Mouse (Mus musculus): ENCODE measurements around the gene Syce2. TPM values are rescaled to one million over a fixed set of nuclear protein-coding genes. Genes with fewer than 3 reads are reported as not detected.

Gene Syce2
- polyA plus RNA-seq, 1 experiment from 2014 or later = 23.0 TPM

- H3K4me3 ChIP-seq = peak overlapping the region; percentile 79
- ATAC-seq (replicated peaks; ENCODE audit: insufficient number of reproducible peaks, insufficient read depth, low FRiP score, low read depth) = no peak
- 11% methylated on average over 12 of the region's 12 CpGs for WGBS
Measured at GRCm38 (mm10) chr8:84845355-84846093, 26.4 kb upstream of the Syce2 start.

DNA sequence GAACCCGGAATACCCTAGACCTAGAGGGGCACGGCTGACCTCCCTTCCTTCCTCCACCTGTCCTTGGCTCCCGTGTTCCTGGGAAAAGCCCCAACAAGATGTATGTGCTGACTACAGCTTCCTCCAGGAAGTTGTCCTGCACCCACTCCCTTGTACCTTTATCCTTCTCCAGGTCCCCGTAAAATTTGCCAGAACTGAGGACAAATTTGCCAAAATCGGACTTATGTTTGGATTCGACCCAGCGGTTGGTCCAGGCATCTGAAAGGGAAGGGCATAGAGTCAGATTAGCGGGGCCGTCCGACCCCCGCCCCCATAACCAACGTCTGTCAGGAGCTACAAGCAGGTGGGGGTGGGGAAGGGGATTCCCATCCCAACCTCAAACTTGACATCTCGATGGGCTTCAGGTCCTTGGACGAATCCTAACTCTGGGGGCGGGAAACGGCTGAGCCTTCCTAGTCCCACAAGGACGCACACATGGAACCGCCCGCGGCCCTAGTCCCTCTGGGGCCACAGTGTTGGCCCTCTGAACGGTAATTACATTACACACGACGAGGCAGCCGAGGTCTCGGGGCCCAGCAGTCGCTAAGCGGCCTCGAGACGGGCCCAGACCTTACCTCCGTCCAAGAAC, 25.7 kb upstream of the Syce2 start:
- H3K4me3 ChIP-seq = peak overlapping the region; percentile 79
- under 1% methylated on average over 30 of the region's 30 CpGs for WGBS
- H3K36me3 ChIP-seq = peaks cover 39% of the 10 kb centered on the region
- H3K27ac ChIP-seq = peak overlapping the region; percentile 86
- no peaks in the 10 kb centered on the region for H3K27me3 ChIP-seq
- peaks cover 35% of the 10 kb centered on the region for H3K4me1 ChIP-seq (replicated peaks)
- no peaks in the 10 kb centered on the region for H3K9me3 ChIP-seq (replicated peaks)
- peak; percentile 1; the same call in 1 of the 2 replicates for ATAC-seq (replicated peaks; ENCODE audit: insufficient number of reproducible peaks, insufficient read depth, low FRiP score, low read depth)
- H3K4me2 ChIP-seq = peak overlapping the region; percentile 82
- H3K9ac ChIP-seq = peak overlapping the region; percentile 91

More at GRCm38 (mm10) chr8:84845355-84846093, 26.4 kb upstream of the Syce2 start:
- H3K4me1 ChIP-seq (replicated peaks) = peaks cover 35% of the 10 kb centered on the region
- peak overlapping the region; percentile 86 for H3K27ac ChIP-seq
- no peaks in the 10 kb centered on the region for H3K9me3 ChIP-seq (replicated peaks)
- no peaks in the 10 kb centered on the region for H3K27me3 ChIP-seq
- peaks cover 39% of the 10 kb centered on the region for H3K36me3 ChIP-seq
- H3K9ac ChIP-seq = peak overlapping the region; percentile 91
- peak overlapping the region; percentile 82 for H3K4me2 ChIP-seq

DNA sequence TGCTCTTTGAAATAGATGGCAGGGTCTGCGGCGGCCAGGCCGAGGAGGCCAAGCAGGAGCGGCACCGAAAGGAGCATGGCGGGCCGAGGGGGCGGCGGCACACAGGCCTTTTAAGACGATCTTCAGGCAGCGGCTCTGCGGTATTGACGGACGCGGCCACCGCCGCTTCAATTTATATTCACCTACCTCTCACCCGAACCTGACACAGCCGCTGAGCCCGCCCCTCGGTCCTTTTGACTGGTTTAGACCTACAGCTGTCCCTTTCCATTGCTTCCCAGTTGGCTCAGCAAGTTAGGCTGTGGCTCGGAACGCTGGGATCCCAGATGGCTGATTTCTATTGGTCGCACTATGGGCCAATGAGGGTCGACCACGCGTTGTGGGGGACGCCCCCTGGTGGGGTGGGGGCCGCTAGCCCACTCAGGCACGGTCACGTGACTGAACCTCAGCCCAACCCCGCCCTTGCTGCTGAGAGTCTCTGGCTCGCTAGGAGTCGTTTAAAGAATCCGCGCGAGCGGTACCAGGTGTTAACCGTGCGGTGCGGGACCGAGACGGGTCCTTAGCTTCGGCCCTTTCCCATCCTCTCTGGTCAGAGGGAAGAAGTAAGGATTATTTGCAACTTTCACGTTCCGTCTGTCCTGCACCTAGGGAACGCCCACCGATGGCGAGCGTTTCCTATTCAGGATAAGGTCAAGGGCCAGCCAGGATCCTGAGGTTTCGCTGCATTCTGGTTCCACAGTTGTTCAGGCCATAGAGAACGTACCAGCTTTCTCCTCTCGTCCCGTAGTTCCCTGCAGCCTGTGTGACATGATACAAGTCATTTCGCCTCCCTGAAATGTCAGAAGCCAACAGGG, 25.0 kb upstream of the Syce2 start, which contains the start of gene Calr:
TSS of gene Calr (minus strand) at position 213 of the 851 bp plus-strand sequence.
- Histone ChIP-seq H3K4me3 (peak within 1 kb of the TSS; percentile 79), H3K9me3 (replicated peaks) (no peaks in the 10 kb centered on the region), H3K4me1 (replicated peaks) (peaks cover 35% of the 10 kb centered on the region), H3K27ac (peak within 1 kb of the TSS; percentile 86), H3K36me3 (peaks cover 32% of the 10 kb centered on the region), H3K9ac (peak within 1 kb of the TSS; percentile 91), H3K27me3 (no peaks in the 10 kb centered on the region), H3K4me2 (peak within 1 kb of the TSS; percentile 82)
- ATAC-seq (replicated peaks; ENCODE audit: insufficient number of reproducible peaks, insufficient read depth, low FRiP score, low read depth) = peak; percentile 99
- WGBS = under 1% methylated on average over 55 of the region's 55 CpGs

DNA sequence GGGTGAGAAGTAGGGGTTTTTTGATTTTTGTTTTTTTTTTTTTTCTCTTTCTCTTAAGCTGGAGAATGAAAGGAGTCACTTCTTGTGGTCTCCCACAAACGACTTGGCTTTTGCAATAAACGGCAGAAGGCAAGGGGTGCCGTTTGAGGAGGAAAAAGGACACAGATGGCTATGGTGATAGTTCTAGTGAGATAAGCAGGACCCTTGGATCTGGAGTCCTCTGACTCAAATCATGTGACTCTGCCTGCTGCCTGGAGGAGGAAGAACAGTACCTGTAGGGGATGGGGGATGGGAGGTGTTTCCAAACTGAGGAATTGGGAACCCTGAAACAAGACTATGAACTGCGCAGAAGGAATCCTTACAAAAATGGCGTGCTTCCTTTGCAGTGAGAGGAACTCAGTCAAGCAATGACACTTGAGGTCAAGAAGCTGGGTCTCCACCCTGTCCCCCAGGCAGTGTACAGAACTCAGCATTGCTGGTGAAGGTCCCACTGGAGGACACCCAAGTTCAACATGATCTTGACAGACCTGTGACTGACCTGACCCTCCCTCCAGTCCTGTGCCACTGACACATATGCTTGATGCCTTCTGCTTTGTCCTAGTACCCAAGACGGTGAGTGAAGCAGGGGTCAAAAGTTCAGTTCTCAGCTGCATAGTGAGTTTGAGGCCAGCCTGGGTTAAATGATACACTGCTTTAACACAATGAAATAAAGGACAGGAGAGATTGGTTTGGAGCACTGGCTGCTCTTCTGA, 24.1 kb upstream of the Syce2 start:
- H3K27me3 ChIP-seq = no peaks in the 10 kb centered on the region
- 38% methylated on average over 6 of the region's 6 CpGs for WGBS
- H3K4me1 ChIP-seq (replicated peaks) = peaks cover 35% of the 10 kb centered on the region
- H3K4me3 ChIP-seq = peak overlapping the region; percentile 79
- no peaks in the 10 kb centered on the region for H3K9me3 ChIP-seq (replicated peaks)
- peak overlapping the region; percentile 66 for H3K9ac ChIP-seq
- peak overlapping the region; percentile 74 for H3K4me2 ChIP-seq
- H3K27ac ChIP-seq = peak overlapping the region; percentile 86
- ATAC-seq (replicated peaks; ENCODE audit: insufficient number of reproducible peaks, insufficient read depth, low FRiP score, low read depth) = no peak
- H3K36me3 ChIP-seq = peaks cover 23% of the 10 kb centered on the region

GRCm38 (mm10) chr8:84856434-84856833, 15.5 kb upstream of the Syce2 start:
- Histone ChIP-seq H3K9me3 (replicated peaks) (no peaks in the 10 kb centered on the region), H3K4me2 (peak overlapping the region; percentile 77; the same call in 1 of the 2 replicates), H3K4me1 (replicated peaks) (peaks cover 14% of the 10 kb centered on the region), H3K9ac (no peak overlapping the region), H3K4me3 (peak overlapping the region; percentile 93), H3K27me3 (no peaks in the 10 kb centered on the region), H3K36me3 (peaks cover 18% of the 10 kb centered on the region), H3K27ac (no peak overlapping the region)
- no peak for ATAC-seq (replicated peaks; ENCODE audit: insufficient number of reproducible peaks, insufficient read depth, low FRiP score, low read depth)
- WGBS = 86% methylated on average over 3 of the region's 3 CpGs

- peak; percentile 91 for ATAC-seq (replicated peaks; ENCODE audit: insufficient number of reproducible peaks, insufficient read depth, low FRiP score, low read depth)
- Histone ChIP-seq H3K4me1 (replicated peaks) (peaks cover 14% of the 10 kb centered on the region), H3K36me3 (peaks cover 24% of the 10 kb centered on the region), H3K27ac (peak within 1 kb of the TSS; percentile 86), H3K4me2 (peak within 1 kb of the TSS; percentile 77), H3K9ac (peak within 1 kb of the TSS; percentile 90), H3K9me3 (replicated peaks) (no peaks in the 10 kb centered on the region), H3K27me3 (no peaks in the 10 kb centered on the region), H3K4me3 (peak within 1 kb of the TSS; percentile 93)
- under 1% methylated on average over 39 of the region's 39 CpGs for WGBS
Measured at GRCm38 (mm10) chr8:84856864-84857441, 15.0 kb upstream of the Syce2 start, which contains the start of gene Farsa. Gene Farsa (plus strand): TSS chr8:84856989.

DNA sequence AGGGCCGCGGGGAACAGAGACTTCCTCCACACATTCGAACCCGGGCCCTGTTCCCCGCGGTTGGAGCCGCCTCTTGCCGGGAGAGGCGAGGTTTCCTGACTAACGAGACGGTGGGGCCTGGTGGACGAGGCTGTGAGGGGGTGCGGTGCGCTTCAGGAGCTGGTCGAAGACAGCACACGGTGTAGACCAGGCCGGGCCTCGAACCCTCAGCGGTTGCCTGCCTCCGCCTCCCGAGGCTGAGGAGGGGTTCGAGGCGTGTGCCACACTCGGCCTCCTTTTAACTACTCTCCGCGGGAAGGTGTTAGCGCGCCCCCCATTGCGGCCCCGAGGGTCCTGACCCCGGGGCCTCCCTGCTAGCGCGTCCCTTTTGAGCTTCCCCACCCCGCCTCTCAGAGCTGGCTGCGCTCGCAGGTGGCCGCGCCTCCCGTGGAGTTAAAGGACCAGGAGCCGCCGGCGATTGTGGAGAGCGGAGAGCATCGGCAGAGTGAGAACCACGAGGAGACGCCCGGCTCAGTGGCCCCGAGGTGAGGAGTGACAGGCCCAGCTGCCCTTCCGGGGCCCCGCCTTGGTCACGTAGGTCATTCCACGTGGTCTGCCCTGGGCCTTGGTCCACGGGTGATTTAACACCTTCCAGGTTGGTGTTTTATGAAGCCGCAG, 526 bp downstream of the Syce2 start:
- Histone ChIP-seq H3K4me1 (replicated peaks) (peaks cover 14% of the 10 kb centered on the region), H3K27me3 (no peaks in the 10 kb centered on the region), H3K27ac (no peak overlapping the region), H3K4me3 (peak overlapping the region; percentile 53), H3K4me2 (peak overlapping the region; percentile 88), H3K36me3 (peaks cover 17% of the 10 kb centered on the region), H3K9me3 (replicated peaks) (no peaks in the 10 kb centered on the region), H3K9ac (peak overlapping the region; percentile 59)
- peak; percentile 70 for ATAC-seq (replicated peaks; ENCODE audit: insufficient number of reproducible peaks, insufficient read depth, low FRiP score, low read depth)
- WGBS = 2% methylated on average over 54 of the region's 54 CpGs

DNA sequence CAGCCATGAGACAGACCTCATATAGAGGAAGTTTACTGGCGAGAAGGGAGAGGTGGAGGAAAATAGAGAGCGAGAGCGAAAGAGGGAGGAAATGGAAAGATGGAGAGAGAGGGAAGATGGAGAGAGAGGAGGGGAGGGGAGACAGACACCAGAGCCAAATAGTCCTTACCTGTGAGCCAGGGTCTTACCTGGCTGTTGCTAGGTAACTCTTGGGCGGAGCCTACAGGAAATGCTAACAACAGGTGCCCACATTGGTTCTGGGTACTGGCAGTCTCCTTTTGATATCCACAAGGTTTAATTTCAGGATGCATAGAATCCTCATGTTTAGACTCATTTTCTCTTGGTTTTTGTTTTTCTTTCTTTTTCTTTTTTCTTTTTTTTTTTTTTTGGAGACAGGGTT, 1.1 kb downstream of the Syce2 start:
- H3K4me2 ChIP-seq = peak overlapping the region; percentile 88
- H3K27ac ChIP-seq = no peak overlapping the region
- 63% methylated on average over 4 of the region's 4 CpGs for WGBS
- H3K4me1 ChIP-seq (replicated peaks) = peaks cover 14% of the 10 kb centered on the region
- ATAC-seq (replicated peaks; ENCODE audit: insufficient number of reproducible peaks, insufficient read depth, low FRiP score, low read depth) = no peak
- H3K27me3 ChIP-seq = no peaks in the 10 kb centered on the region
- no peak overlapping the region for H3K9ac ChIP-seq
- peaks cover 12% of the 10 kb centered on the region for H3K36me3 ChIP-seq
- peak overlapping the region; percentile 53 for H3K4me3 ChIP-seq
- H3K9me3 ChIP-seq (replicated peaks) = no peaks in the 10 kb centered on the region

DNA sequence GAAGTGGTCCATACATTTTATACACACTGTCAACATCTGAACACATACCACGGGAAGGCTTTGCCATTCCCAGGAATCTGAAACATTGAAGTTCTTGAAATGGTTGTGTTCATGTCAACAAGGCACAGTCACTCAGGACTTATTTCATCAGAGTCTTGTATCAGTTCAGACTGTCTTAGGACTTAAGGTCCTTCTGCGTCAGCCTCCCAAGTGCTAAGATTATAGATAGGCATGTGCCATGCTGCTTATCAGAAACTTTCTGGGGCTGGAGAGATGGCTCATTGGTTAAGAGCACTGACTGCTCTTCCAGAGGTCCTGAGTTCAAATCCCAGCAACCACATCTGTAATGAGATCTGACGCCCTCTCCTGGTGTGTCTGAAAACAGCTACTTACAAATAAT, 2.4 kb downstream of the Syce2 start:
- 74% methylated on average over 3 of the region's 3 CpGs for WGBS
- no peaks in the 10 kb centered on the region for H3K36me3 ChIP-seq
- H3K4me1 ChIP-seq (replicated peaks) = peaks cover 14% of the 10 kb centered on the region
- ATAC-seq (replicated peaks; ENCODE audit: insufficient number of reproducible peaks, insufficient read depth, low FRiP score, low read depth) = no peak
- no peak overlapping the region for H3K27ac ChIP-seq
- no peak overlapping the region for H3K9ac ChIP-seq
- H3K27me3 ChIP-seq = no peaks in the 10 kb centered on the region
- H3K4me3 ChIP-seq = no peak overlapping the region
- no peaks in the 10 kb centered on the region for H3K9me3 ChIP-seq (replicated peaks)
- H3K4me2 ChIP-seq = no peak overlapping the region

Data from heart, embryonic 15.5 days (tissue).